ENCODE assay signal across 8 mouse cellular contexts in the genomic region with DNA sequence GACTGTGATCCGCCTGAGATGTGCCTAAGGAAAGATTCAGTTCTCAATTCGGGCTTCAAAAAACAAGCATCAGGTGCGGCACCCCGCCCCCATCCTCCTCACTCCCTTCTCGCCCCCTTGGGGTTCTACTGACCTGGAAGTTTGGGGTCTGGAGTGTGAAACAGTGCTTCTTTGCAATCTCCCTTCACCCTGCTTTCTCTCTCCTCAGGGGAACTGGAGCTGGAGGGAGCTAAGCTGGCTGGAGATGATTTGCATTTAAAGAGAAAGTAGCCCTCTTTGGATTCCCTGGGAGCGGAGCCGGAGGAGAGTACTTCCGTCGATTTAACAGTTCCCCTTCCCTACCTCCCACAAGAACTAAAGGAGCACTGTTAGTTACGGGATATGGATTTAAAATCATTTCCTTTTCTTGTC. TPM values are rescaled to one million over a fixed set of nuclear protein-coding genes. Genes with fewer than 3 reads are reported as not detected.
A peak's percentile ranks its signal among the peaks of the same experiment; 100 is the strongest.
DNase-seq lines count a peak whose midpoint lies in the region; ATAC-seq and TF ChIP-seq lines count a peak whose summit lies in the region.

A gene (minus strand): TSS at position 267 of the 411 bp plus-strand sequence.

- TF ChIP-seq CTCF in CH12.LX (conservative IDR thresholded peaks at IDR 0.05 in 1 of 2, IDR thresholded peaks at IDR 0.05 in 1 of 2; ENCODE audit: low read depth in 2 of 2, low read length in 2 of 2): no peak

- H3K4me1 ChIP-seq in CH12.LX (ENCODE audit: control insufficient read depth in 1 of 2, insufficient read depth in 2 of 2): peaks cover 11 to 63% of the 10 kb centered on the region in 2 experiments
- H3K4me1 ChIP-seq in embryonic facial prominence, embryonic 13.5 days: peaks cover 34% of the 10 kb centered on the region
- H3K4me1 ChIP-seq in heart, embryonic 10.5 days: peaks cover 35% of the 10 kb centered on the region
- peaks cover 20% of the 10 kb centered on the region for H3K4me1 ChIP-seq in kidney, embryonic 14.5 days (ENCODE audit: control insufficient read depth, insufficient read depth, low read length)
- peaks cover 44% of the 10 kb centered on the region for H3K4me1 ChIP-seq in limb, embryonic 15.5 days
- H3K4me1 ChIP-seq in midbrain, embryonic 15.5 days: peaks cover 53% of the 10 kb centered on the region

- no peak for DNase-seq in CH12.LX (ENCODE audit: extremely low read depth)
- DNase-seq in adrenal gland, adult 8-10 months: no peak
- no peak for DNase-seq in heart, embryonic 10.5 days (ENCODE audit: low spot score)
- peak; percentile 64 for DNase-seq in thymus, postnatal 4 days

- H3K4me2 ChIP-seq in CH12.LX (ENCODE audit: insufficient read depth, low read depth, poor library complexity, severe bottlenecking): peak within 1 kb of the TSS; percentile 35
- peak within 1 kb of the TSS; percentile 85 for H3K4me2 ChIP-seq in embryonic facial prominence, embryonic 13.5 days
- H3K4me2 ChIP-seq in kidney, embryonic 14.5 days (replicated peaks; ENCODE audit: low read depth, low read length): peak within 1 kb of the TSS; percentile 65
- H3K4me2 ChIP-seq in limb, embryonic 15.5 days: peak within 1 kb of the TSS; percentile 79
- peak within 1 kb of the TSS; percentile 82 for H3K4me2 ChIP-seq in midbrain, embryonic 15.5 days

- TF ChIP-seq POLR2A in CH12.LX (IDR thresholded peaks at IDR 0.05; ENCODE audit: low read depth, low read length): no peak

- no peak for TF ChIP-seq EP300 in CH12.LX (IDR thresholded peaks at IDR 0.05; ENCODE audit: low read length)

- 1% methylated on average over 10 of the region's 10 CpGs for WGBS in embryonic facial prominence, embryonic 13.5 days
- WGBS in heart, embryonic 10.5 days: 0% methylated on average over 10 of the region's 10 CpGs
- under 1% methylated on average over 10 of the region's 10 CpGs for WGBS in kidney, embryonic 14.5 days
- 0% methylated on average over 10 of the region's 10 CpGs for WGBS in limb, embryonic 15.5 days
- WGBS in midbrain, embryonic 15.5 days: 2% methylated on average over 10 of the region's 10 CpGs

- in situ Hi-C loops in CH12.LX (cut with MboI; ENCODE audit: low pct_ligation_motif_present, low pct_unique_long_range_greater_than_20kb, low sequenced_read_pairs): loop anchor here (25.0 kb wide), 1 partner anchor 261 kb away; no protein-coding TSS in a partner anchor

- H3K36me3 ChIP-seq in CH12.LX (replicated peaks in 1 of 2; ENCODE audit: control insufficient read depth in 1 of 2, insufficient read depth in 1 of 2, low read length in 1 of 2): peaks cover 27 to 47% of the 10 kb centered on the region in 2 experiments
- peaks cover 44% of the 10 kb centered on the region for H3K36me3 ChIP-seq in embryonic facial prominence, embryonic 13.5 days
- peaks cover 35% of the 10 kb centered on the region for H3K36me3 ChIP-seq in heart, embryonic 10.5 days
- H3K36me3 ChIP-seq in kidney, embryonic 14.5 days (ENCODE audit: control insufficient read depth, insufficient read depth, low read length): peaks cover 26% of the 10 kb centered on the region
- H3K36me3 ChIP-seq in limb, embryonic 15.5 days: peaks cover 32% of the 10 kb centered on the region
- H3K36me3 ChIP-seq in midbrain, embryonic 15.5 days (replicated peaks): peaks cover 22% of the 10 kb centered on the region

- H3K27ac ChIP-seq in CH12.LX (ENCODE audit: insufficient read depth, low read depth): peak within 1 kb of the TSS; percentile 29
- peak within 1 kb of the TSS; percentile 93 for H3K27ac ChIP-seq in embryonic facial prominence, embryonic 13.5 days
- H3K27ac ChIP-seq in heart, embryonic 10.5 days: peak within 1 kb of the TSS; percentile 89
- peak within 1 kb of the TSS; percentile 89 for H3K27ac ChIP-seq in kidney, embryonic 14.5 days (ENCODE audit: low read depth, low read length)
- peak within 1 kb of the TSS; percentile 89 for H3K27ac ChIP-seq in limb, embryonic 15.5 days
- H3K27ac ChIP-seq in midbrain, embryonic 15.5 days: peak within 1 kb of the TSS; percentile 91

- dilution Hi-C loops in CH12.LX (cut with MboI; ENCODE audit: extremely low pct_ligation_motif_present, extremely low pct_unique_long_range_greater_than_20kb, low sequenced_read_pairs): no loop called here

- ATAC-seq in embryonic facial prominence, embryonic 13.5 days (ENCODE audit: insufficient number of reproducible peaks, insufficient read depth, low FRiP score, low TSS enrichment, low read depth): no peak
- ATAC-seq in kidney, embryonic 14.5 days (ENCODE audit: low FRiP score, low TSS enrichment): peak; percentile 35; the same call in 1 of the 2 replicates
- no peak for ATAC-seq in limb, embryonic 15.5 days (ENCODE audit: insufficient number of reproducible peaks, low FRiP score, low TSS enrichment, low read depth)
- ATAC-seq in midbrain, embryonic 15.5 days (replicated peaks): peak; percentile 55

- H3K79me2 ChIP-seq in CH12.LX (replicated peaks; ENCODE audit: control insufficient read depth, extremely low read depth, insufficient read depth, poor library complexity, severe bottlenecking): no peaks in the 10 kb centered on the region

- no peak for TF ChIP-seq RAD21 in CH12.LX (IDR thresholded peaks at IDR 0.05; ENCODE audit: low read depth, low read length)

- H3K27me3 ChIP-seq in CH12.LX (replicated peaks): no peaks in the 10 kb centered on the region
- no peaks in the 10 kb centered on the region for H3K27me3 ChIP-seq in embryonic facial prominence, embryonic 13.5 days
- no peaks in the 10 kb centered on the region for H3K27me3 ChIP-seq in heart, embryonic 10.5 days (ENCODE audit: insufficient read depth, poor library complexity, severe bottlenecking)
- H3K27me3 ChIP-seq in kidney, embryonic 14.5 days (ENCODE audit: control insufficient read depth, insufficient read depth, low read length): no peaks in the 10 kb centered on the region
- H3K27me3 ChIP-seq in limb, embryonic 15.5 days: no peaks in the 10 kb centered on the region
- H3K27me3 ChIP-seq in midbrain, embryonic 15.5 days (replicated peaks): no peaks in the 10 kb centered on the region

- peak within 1 kb of the TSS; percentile 46; the same call in 1 of the 2 replicates for H3K9ac ChIP-seq in CH12.LX (ENCODE audit: insufficient read depth, low read depth)
- peak within 1 kb of the TSS; percentile 85 for H3K9ac ChIP-seq in embryonic facial prominence, embryonic 13.5 days
- peak within 1 kb of the TSS; percentile 64 for H3K9ac ChIP-seq in kidney, embryonic 14.5 days (ENCODE audit: low read depth, low read length)
- H3K9ac ChIP-seq in limb, embryonic 15.5 days: peak within 1 kb of the TSS; percentile 58
- peak within 1 kb of the TSS; percentile 70 for H3K9ac ChIP-seq in midbrain, embryonic 15.5 days

- no peaks in the 10 kb centered on the region for H3K9me3 ChIP-seq in CH12.LX (replicated peaks; ENCODE audit: low read length)
- no peaks in the 10 kb centered on the region for H3K9me3 ChIP-seq in embryonic facial prominence, embryonic 13.5 days
- no peaks in the 10 kb centered on the region for H3K9me3 ChIP-seq in heart, embryonic 10.5 days
- H3K9me3 ChIP-seq in kidney, embryonic 14.5 days (ENCODE audit: control insufficient read depth, low read length): no peaks in the 10 kb centered on the region
- H3K9me3 ChIP-seq in limb, embryonic 15.5 days: no peaks in the 10 kb centered on the region
- H3K9me3 ChIP-seq in midbrain, embryonic 15.5 days: no peaks in the 10 kb centered on the region

- peak within 1 kb of the TSS; percentile 31 to 77 (median 54) for H3K4me3 ChIP-seq in CH12.LX (replicated peaks in 1 of 3; ENCODE audit: low read depth in 2 of 3, low read length in 2 of 3, poor library complexity in 1 of 3)
- H3K4me3 ChIP-seq in embryonic facial prominence, embryonic 13.5 days: peak within 1 kb of the TSS; percentile 69
- peak within 1 kb of the TSS; percentile 76 for H3K4me3 ChIP-seq in heart, embryonic 10.5 days
- peak within 1 kb of the TSS; percentile 48 for H3K4me3 ChIP-seq in kidney, embryonic 14.5 days (ENCODE audit: low read length)
- peak within 1 kb of the TSS; percentile 61 for H3K4me3 ChIP-seq in limb, embryonic 15.5 days
- peak within 1 kb of the TSS; percentile 54 for H3K4me3 ChIP-seq in midbrain, embryonic 15.5 days

TF ChIP-seq in CH12.LX, 34 proteins besides CTCF, POLR2A, EP300 and RAD21:
- TF ChIP-seq TCF12 (IDR thresholded peaks at IDR 0.05; ENCODE audit: low read depth, low read length) (no peak), E2F4 (IDR thresholded peaks at IDR 0.05; ENCODE audit: insufficient replicate concordance, low read depth, low read length) (no peak), BHLHE40 (IDR thresholded peaks at IDR 0.05; ENCODE audit: low read depth, low read length) (0 out of 2 replicates have a peak, but pooled peaks have one; percentile 10), MXI1 (IDR thresholded peaks at IDR 0.05; ENCODE audit: low read depth, low read length) (0 out of 2 replicates have a peak, but pooled peaks have one; percentile 11)

RNA-seq across cellular contexts. Expression of the gene that starts here (rescaled TPM):
- total RNA-seq in CH12.LX (2012; rRNA removed) (24.0 and 24.2 TPM in 2 replicates), CH12.LX (2014; rRNA removed) (27.3 and 35.5 TPM in 2 replicates)
- polyA plus RNA-seq in CH12.LX (2012; ENCODE audit: insufficient read length, low read depth): 26.6 and 28.0 TPM in 2 replicates
- total RNA-seq in adrenal gland, adult 8-10 months (2022): 10 to 100 TPM; 32.1 to 49.2 (median 43.5) TPM
- polyA plus RNA-seq in embryonic facial prominence, embryonic 13.5 days (2015; fragmentation: Nextera tagmentation; extraction: Ambion mirVana): 69.7 and 73.3 TPM in 2 replicates
- polyA plus RNA-seq in heart, embryonic 10.5 days (2016; fragmentation: Nextera tagmentation; extraction: Ambion mirVana): 37.1 and 43.0 TPM in 2 replicates
- 48.6 and 56.0 TPM in 2 replicates for polyA plus RNA-seq in kidney, embryonic 14.5 days (2014; fragmentation: Nextera tagmentation; extraction: Ambion mirVana)
- polyA plus RNA-seq in limb, embryonic 15.5 days (2015; fragmentation: Nextera tagmentation; extraction: Ambion mirVana): 50.8 and 50.9 TPM in 2 replicates
- 166 and 173 TPM in 2 replicates for polyA plus RNA-seq in midbrain, embryonic 15.5 days (2015; fragmentation: Nextera tagmentation; extraction: Ambion mirVana)

Comparison
In these comparisons a context has a peak if more than half of its experiments do, and no peak if none do; other contexts are left out.
1. H3K27ac ChIP-seq: peak in every context shown above with its lines; median percentile 93 in embryonic facial prominence, embryonic 13.5 days; 91 in midbrain, embryonic 15.5 days; 89 in heart, embryonic 10.5 days; 89 in kidney, embryonic 14.5 days; 89 in limb, embryonic 15.5 days; 29 in CH12.LX.
2. H3K4me2 ChIP-seq: peak in every context shown above with its lines; median percentile 85 in embryonic facial prominence, embryonic 13.5 days; 82 in midbrain, embryonic 15.5 days; 79 in limb, embryonic 15.5 days; 65 in kidney, embryonic 14.5 days; 35 in CH12.LX.
3. ATAC-seq: peak in kidney, embryonic 14.5 days (single experiment) and midbrain, embryonic 15.5 days (single experiment); none in embryonic facial prominence, embryonic 13.5 days (single experiment) and limb, embryonic 15.5 days (single experiment).
4. Peak in every context shown above with its lines, with median percentiles within 50 percentile points of each other: H3K4me3 ChIP-seq and H3K9ac ChIP-seq.